Mouse (Mus musculus) ES-Bruce4 (cell line): ENCODE results near the gene Tbc1d2b. TPM values are rescaled to one million over a fixed set of nuclear protein-coding genes. Genes with fewer than 3 reads are reported as not detected.

ENCODE experiments used
- H3K27ac ChIP-seq: 2 replicates; pipeline ENCODE4 v1.5.1; 2012; ENCODE audit warnings: low read length, inconsistent platforms; ENCODE audit not compliant: insufficient read depth
- H3K27me3 ChIP-seq: 2 replicates; pipeline ENCODE4 v1.6.1; 2012; ENCODE audit warnings: mild to moderate bottlenecking, low read length, inconsistent platforms; ENCODE audit not compliant: control insufficient read depth, poor library complexity, insufficient read depth, severe bottlenecking
- H3K36me3 ChIP-seq: 2 replicates; pipeline ENCODE4 v1.6.1; 2012; ENCODE audit warnings: inconsistent platforms, mild to moderate bottlenecking, low read length, moderate library complexity; ENCODE audit not compliant: control insufficient read depth, poor library complexity, insufficient read depth, severe bottlenecking
- H3K4me1 ChIP-seq: one replicate; pipeline ENCODE4 v1.8.1; 2011; ENCODE audit warnings: low read length; ENCODE audit not compliant: control insufficient read depth, insufficient read depth
- H3K4me3 ChIP-seq: 2 replicates; pipeline ENCODE4 v1.5.1; 2011; ENCODE audit warnings: low read depth, mild to moderate bottlenecking, low read length
- H3K9ac ChIP-seq: 2 replicates; pipeline ENCODE4 v1.6.1; 2012; ENCODE audit warnings: low read depth, mild to moderate bottlenecking, inconsistent platforms; ENCODE audit not compliant: poor library complexity, severe bottlenecking
- H3K9me3 ChIP-seq: replicated peaks from 2 replicates; pipeline ENCODE4 v1.6.1; 2012; ENCODE audit warnings: mild to moderate bottlenecking, low read length, inconsistent platforms; ENCODE audit not compliant: control insufficient read depth, poor library complexity, insufficient read depth, severe bottlenecking
- CTCF ChIP-seq: IDR thresholded peaks from one replicate; pipeline ENCODE4 v1.8.1; 2011; ENCODE audit warnings: low read depth, low read length
- EP300 ChIP-seq: IDR thresholded peaks from 2 replicates; pipeline ENCODE4 v1.6.1; 2011; ENCODE audit warnings: low read depth, low read length; ENCODE audit not compliant: insufficient read depth
- POLR2A ChIP-seq: IDR thresholded peaks from one replicate; pipeline ENCODE4 v1.8.1; 2011; ENCODE audit warnings: low read length; ENCODE audit not compliant: insufficient read depth
- polyA plus RNA-seq: library from polyadenylated mRNA; stranded (reverse); fragments of >200 nt; gene quantifications from 2 replicates; pipeline ENCODE4 v1.2.4, GENCODE M21; 2011; ENCODE audit warnings: low read depth; ENCODE audit not compliant: missing spikeins, insufficient read depth, insufficient read length

Tbc1d2b gene
- polyA plus RNA-seq, 1 experiment, result 8.5 TPM

- H3K9me3 ChIP-seq, result no peaks in the 10 kb centered on the region
- no peak overlapping the region for H3K27ac ChIP-seq
- H3K4me1 ChIP-seq, result no peaks in the 10 kb centered on the region
- no peaks in the 10 kb centered on the region; the same call in 1 of the 2 replicates for H3K27me3 ChIP-seq
- H3K4me3 ChIP-seq, result no peak overlapping the region
- H3K9ac ChIP-seq, result no peak overlapping the region
- TF ChIP-seq EP300 (no peak), CTCF (no peak)
- no peaks in the 10 kb centered on the region for H3K36me3 ChIP-seq
Observed at GRCm38 (mm10) chr9:90250141-90250775, 20.3 kb downstream of the Tbc1d2b start.

GRCm38 (mm10) chr9:90249036-90249435, 21.6 kb downstream of the Tbc1d2b start:
- H3K27me3 ChIP-seq, result no peaks in the 10 kb centered on the region; the same call in 1 of the 2 replicates

GRCm38 (mm10) chr9:90248326-90248725, 22.3 kb downstream of the Tbc1d2b start:
- H3K9me3 ChIP-seq, result no peaks in the 10 kb centered on the region
- no peak overlapping the region for H3K9ac ChIP-seq
- no peaks in the 10 kb centered on the region for H3K4me1 ChIP-seq
- no peak overlapping the region for H3K4me3 ChIP-seq
- H3K27ac ChIP-seq, result no peak overlapping the region
- no peaks in the 10 kb centered on the region for H3K36me3 ChIP-seq
- TF ChIP-seq POLR2A (no peak), EP300 (no peak), CTCF (no peak)
- H3K27me3 ChIP-seq, result no peaks in the 10 kb centered on the region; the same call in 1 of the 2 replicates

More at GRCm38 (mm10) chr9:90249036-90249435, 21.6 kb downstream of the Tbc1d2b start:
- TF ChIP-seq EP300 (no peak), POLR2A (no peak), CTCF (no peak)
- no peaks in the 10 kb centered on the region for H3K4me1 ChIP-seq
- no peak overlapping the region for H3K4me3 ChIP-seq
- H3K9me3 ChIP-seq, result no peaks in the 10 kb centered on the region
- no peaks in the 10 kb centered on the region for H3K36me3 ChIP-seq
- H3K9ac ChIP-seq, result no peak overlapping the region
- no peak overlapping the region for H3K27ac ChIP-seq

GRCm38 (mm10) chr9:90247316-90247715, 23.3 kb downstream of the Tbc1d2b start:
- Histone ChIP-seq H3K4me1 (no peaks in the 10 kb centered on the region), H3K4me3 (no peak overlapping the region), H3K27ac (no peak overlapping the region), H3K36me3 (no peaks in the 10 kb centered on the region), H3K9ac (no peak overlapping the region), H3K9me3 (no peaks in the 10 kb centered on the region), H3K27me3 (no peaks in the 10 kb centered on the region; the same call in 1 of the 2 replicates)
- no peak for TF ChIP-seq EP300
- TF ChIP-seq POLR2A, result no peak
- TF ChIP-seq CTCF, result no peak

- Histone ChIP-seq H3K36me3 (no peaks in the 10 kb centered on the region), H3K9ac (no peak overlapping the region), H3K4me3 (no peak overlapping the region), H3K27ac (no peak overlapping the region), H3K9me3 (no peaks in the 10 kb centered on the region), H3K27me3 (no peaks in the 10 kb centered on the region), H3K4me1 (no peaks in the 10 kb centered on the region)
- TF ChIP-seq CTCF (no peak), EP300 (no peak), POLR2A (no peak)
Observed at GRCm38 (mm10) chr9:90245781-90246180, 24.8 kb downstream of the Tbc1d2b start.

- Histone ChIP-seq H3K4me1 (no peaks in the 10 kb centered on the region), H3K9ac (no peak overlapping the region), H3K27me3 (no peaks in the 10 kb centered on the region), H3K27ac (no peak overlapping the region), H3K36me3 (no peaks in the 10 kb centered on the region), H3K4me3 (no peak overlapping the region), H3K9me3 (no peaks in the 10 kb centered on the region)
- TF ChIP-seq CTCF (no peak), EP300 (no peak), POLR2A (no peak)
Observed at GRCm38 (mm10) chr9:90245206-90245605, 25.4 kb downstream of the Tbc1d2b start.
